Mouse (Mus musculus): ENCODE results near the gene Git2. TPM values are rescaled to one million over a fixed set of nuclear protein-coding genes. Genes with fewer than 3 reads are reported as not detected.

Git2 gene
- polyA plus RNA-seq, 2 experiments from 2014 or later, result 126 to 150 TPM

DNA sequence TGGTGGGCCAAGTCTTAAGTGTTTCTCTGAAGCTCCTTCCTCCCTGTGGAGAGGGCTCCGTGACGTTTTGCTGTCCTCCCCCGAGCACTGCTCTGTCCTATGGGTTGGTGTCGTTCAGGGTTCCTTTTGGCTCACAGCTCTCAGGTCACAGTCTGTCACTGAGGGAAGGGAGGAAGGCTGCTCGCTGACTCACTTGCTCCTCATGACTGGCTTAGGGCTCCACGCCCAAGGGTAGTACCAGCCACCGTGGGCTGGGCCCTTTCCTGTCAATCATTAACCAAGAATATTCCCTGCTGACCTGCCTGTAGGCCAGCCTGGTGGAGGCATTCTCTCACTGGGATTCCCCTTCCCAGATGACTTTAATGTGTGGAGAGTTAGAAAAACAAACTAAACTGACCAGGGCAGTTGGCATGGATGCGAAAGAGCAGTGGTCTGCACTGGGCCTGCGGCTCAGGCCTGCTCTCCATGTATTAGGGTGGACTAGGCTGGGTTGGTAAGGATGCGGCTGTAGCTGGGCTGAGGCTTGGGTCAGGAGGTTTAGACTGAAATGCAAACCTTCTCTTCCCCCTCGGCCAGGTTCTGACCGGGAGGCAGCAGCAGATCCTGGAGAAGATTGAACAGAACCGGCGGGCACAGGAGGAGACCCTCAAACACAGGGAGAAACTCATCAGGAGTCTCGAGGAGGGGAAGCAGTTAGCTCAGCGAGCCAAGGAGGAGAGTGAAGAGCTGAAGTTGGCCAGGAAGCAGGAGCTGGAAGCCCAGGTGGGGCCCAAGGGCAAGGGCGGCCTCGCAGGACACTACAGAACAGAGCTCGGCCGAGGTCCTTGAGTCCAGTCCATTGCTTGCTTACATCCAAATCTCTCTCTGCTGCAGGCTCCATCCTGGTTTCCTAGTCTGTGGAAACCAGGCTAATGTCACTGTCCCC, 56.1 kb downstream of the Git2 start:
- ATAC-seq, result no peak

DNA sequence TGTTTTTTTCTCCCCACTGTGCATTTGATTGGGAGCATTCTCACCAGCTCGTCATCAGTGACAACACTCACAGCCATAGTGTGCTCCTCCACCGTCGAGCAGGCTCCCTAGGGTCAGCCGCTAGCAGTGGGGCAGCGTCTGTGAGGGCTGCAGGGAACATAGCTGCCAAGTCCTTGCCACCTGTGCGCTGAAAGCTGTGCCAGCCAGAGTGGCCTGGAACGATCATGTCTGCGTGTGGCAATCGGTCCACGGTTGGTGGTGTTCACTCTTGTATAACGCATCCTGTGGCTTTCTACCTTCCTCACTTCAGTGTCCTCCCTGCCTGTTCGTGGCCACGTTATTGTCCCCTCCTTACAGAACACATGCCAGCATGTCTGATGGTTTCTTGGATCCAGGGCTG, 56.8 kb downstream of the Git2 start:
- no peak for ATAC-seq

DNA sequence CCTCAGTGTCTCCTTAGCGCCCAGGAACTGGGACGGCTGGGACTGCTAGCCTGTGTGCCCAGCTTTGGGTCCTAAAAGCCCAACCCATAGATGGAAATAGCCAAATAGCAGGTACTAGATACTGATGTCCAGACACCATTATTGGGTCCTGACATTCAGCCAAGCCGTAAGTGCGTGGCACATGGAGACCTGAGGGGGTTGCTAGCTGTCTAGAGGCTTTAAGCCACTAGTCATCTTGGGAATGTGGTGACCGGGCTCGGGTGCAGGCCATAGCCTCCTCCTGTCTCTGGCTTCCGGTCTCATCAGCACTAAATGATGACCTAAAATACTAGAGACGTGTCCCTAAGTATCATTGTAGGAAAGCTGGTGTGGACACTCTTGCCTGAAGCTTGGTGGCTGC, 57.4 kb downstream of the Git2 start:
- ATAC-seq, result no peak

DNA sequence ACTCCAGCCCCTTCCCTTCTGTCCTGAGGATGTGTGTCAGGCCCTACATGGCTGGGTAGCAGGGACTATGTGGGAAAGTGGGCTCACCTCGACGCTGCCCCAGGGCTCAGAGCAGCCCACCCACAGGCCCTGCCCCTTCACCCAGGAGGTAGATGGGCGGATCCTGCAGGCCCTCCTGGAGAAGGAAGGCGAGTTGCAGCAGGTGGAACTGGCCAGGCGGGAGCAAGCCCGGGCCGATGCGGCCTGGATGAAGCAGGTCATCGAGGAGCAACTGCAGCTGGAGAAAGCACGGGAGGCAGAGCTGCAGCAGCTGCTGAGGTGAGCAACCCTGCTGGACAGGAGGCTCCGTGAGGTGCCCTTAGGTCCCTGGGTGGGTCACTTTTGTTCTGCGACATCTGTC, 58.0 kb downstream of the Git2 start:
- ATAC-seq, result no peak

DNA sequence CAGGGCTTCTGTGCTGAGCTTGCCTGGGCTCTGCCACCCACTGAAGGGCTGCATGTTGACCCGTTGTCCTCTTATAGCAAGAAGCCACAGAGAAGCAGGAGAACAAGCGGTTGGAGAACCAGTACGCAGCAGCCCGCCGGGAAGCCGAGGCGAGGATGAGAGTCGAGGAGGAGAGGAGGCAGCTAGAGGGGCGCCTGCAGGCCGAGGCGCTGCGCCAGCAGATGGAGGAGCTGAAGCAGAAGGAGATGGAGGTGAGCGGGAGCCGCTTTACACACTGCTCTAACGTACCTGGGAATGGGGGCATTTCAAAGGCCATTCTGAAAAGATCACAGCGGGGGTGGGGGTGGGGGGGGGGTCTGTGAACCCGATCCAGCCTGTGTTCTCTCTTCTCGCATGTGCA, 60.8 kb downstream of the Git2 start:
- no peak for ATAC-seq

DNA sequence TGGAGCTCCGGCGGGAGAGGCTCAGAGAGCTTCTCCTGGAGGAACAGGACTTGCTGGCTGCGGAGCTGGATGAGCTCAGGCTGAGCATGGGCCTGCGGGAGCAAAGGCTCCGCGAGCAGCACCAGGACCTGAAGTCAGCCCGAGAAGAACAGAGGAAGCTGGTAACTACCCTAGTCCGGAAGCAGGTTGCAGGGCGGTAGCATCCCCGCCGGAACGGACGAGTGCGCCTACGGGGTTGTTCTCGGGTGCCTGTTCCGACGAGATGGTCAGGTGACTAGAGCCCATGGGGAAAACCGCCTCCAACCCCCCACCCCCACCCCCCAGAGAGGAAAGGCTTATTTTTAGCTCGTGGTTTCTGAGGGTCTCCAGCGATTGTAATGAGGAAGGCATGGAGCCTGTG, 66.0 kb downstream of the Git2 start:
- ATAC-seq, result no peak

DNA sequence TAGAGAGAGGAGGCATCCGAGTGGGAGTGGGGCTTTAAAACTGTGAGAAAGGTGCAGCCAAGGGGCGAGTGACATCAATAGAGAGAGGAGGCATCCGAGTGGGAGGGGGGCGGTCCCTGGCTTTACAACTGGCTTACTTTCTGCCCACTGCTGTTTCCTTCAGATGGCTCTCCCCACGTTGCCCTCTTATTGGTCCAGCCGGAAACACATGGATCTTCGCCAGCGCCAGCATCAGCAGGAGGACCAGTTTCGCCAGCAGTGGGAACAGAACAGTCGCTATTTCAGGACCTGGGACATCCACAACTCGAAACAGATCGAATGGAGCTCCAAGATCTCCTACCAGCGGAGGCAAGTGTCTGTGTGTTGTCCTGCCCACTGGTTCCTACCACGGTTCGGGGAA, 66.8 kb downstream of the Git2 start:
- ATAC-seq, result no peak

DNA sequence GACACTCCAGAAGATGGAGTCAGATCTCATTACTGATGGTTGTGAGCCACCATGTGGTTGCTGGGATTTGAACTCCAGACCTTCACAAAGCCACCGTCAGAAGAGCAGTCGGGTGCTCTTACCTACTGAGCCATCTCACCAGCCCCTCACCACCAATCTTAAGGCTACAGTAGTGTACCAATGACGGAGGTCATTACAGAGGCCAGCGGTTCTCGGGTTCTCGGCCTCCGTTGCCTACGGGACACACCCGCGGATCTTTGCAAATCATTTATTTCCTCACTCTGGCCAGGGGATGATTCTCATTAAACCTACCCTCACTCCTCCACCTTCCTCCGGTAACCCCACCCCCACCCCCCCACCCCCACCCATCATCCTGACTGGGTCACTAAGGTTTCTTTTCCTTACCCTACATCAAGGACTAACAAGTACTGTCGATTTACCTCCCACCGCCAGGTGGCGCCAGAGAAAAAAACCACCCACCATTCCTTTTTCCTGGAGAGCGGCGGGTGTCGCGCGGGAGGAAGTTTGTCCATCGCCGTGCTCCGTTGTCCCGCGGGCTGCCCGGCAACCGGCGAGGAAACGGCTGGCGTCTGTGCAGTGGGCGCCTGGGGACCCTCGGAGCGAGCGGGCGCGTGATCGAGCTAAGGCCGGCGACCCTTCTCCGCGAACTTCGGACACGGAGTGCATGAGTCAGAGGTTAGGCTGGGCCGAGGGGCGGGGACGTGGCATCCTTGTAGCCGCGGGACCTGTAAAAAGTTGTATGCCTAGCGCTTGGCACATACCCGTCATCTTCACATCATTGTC, 67.8 kb downstream of the Git2 start, which contains the start of gene Tchp:
Gene Tchp, plus strand, starts transcription at position 496 of the 804 bp plus-strand sequence.
- peak; percentile 82 for ATAC-seq

DNA sequence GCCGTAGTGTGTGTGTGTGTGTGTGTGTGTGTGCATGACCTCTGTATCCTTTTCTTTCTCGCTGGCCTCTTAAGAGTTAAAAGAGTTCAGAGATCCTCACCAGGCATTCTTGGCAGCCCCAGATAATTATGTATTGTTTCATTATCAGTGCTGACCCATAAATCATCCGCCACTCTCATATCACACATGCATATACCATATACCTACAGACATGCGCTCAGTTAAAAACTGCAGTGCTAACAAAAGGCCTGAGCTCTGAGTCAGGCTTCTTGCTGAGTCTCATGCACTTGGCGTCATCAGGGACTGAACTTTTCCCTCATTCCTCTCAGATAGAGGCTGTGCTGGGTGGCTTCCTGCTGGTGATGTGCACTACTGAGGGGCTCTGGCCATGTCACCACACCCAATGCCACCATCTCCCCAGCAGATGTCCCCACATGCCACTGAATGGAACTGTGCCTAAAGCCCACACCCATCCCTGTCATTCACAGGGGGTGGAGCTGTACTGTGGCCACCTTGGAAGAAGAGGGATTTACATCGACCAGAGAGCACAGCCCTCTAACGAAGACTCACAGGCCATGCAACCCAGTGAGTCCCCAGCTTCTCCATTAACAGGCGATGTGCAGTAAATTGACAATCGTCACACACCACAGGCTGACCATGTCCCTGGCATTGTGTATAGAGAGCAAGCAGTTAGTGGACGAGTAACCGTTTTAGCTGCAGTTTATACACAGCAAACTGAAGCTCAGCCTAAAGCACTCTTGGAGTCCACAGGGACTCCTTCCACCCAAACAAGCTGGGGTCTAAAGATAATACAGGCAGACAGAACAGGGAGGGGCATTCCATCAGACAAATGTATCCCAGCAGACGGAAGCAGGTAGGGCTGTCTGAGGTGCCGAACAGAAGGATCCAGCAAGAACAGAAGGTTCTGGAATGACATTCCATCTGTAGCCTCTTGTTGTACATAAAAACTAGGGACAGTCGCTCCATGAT, 72.6 kb downstream of the Git2 start:
- ATAC-seq, result no peak

DNA sequence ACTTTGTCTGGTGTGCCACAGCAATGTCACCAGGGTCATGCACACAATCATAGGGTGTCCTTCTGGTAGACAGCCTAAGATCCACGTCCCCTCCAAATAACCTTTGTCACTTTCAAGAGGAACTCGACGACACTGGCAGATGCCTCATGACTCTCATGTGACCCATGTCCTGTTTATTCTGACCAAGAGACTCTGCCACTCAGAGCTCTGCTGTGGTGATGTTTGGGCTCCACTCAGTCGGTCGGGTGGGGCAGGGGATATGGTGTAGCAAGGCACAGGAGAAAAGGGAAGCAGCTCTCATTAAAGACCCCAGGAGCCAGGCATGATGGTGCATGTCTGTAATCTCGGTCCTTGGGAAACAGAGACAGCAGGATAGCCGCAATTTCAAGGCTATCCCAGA, 76.3 kb downstream of the Git2 start:
- ATAC-seq, result no peak

DNA sequence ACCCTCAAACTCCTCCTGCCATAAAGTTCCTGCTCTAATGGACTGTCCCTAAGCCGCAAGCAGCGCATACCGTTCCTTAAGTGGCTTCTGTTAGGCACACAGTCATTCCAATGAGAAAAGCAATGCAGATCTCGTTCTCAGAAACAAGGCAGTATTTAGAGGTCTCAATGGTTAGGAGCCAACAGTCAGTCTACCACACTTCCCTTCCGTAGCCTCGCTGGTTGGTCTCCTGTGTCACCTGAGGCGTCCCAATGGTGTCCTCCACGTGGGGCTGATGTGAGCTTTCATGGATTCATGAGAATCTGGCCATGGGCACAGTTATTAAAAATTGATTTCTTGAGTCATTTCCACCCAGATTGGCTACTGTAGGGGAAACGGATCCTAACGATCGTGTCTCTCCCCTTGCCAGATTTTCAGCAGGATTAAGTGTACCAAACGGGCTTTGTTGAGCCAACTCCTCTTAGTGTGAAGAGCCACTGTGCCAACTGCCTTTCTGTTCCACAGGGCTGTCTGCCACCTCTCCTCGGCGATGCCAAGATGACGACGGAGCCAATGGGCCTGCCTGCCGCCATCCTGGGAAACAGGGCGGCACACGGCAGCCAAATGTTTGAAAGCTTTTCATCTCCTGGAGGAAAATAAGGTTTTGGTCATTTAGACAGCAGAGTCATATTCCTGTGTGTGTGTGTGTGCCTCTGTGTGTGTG, 77.1 kb downstream of the Git2 start:
- ATAC-seq, result no peak

DNA sequence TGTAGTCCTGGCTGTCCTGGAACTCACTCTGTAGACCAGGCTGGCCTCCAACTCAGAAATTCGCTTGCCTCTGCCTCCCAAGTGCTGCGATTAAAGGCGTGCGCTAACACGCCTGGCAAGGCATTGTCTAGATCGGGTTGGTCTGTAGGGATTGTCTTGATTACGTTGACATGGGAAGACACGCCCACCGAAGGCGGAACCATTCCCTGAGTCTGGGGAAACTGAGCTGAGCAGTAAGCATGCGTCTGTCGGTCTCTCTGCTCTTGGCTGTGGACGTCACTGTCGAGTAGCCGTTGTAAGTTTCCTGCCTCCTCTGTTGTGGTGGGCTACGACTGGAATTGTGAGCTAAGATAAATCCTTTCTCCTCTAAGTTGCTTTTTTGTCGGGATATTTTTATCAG, 78.4 kb downstream of the Git2 start:
- ATAC-seq, result no peak

DNA sequence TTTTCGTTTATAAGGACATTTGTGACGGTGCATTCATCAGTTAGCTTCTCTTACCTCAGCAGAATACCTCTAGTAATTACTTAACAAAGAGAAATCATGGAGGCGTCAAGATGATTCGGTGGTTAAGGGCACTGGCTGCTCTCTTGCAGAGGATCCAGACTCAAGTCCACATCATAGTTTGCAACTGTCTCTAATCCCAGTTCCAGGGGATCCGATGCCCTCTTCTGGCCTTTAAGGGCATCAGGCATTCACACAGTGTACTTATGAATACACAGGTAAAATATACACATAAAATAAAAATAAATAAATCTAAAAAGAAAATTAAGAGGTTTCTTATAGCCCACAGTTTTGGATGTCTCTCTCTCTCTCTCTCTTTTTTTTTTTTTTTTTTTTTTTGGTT, 79.5 kb downstream of the Git2 start:
- no peak for ATAC-seq

DNA sequence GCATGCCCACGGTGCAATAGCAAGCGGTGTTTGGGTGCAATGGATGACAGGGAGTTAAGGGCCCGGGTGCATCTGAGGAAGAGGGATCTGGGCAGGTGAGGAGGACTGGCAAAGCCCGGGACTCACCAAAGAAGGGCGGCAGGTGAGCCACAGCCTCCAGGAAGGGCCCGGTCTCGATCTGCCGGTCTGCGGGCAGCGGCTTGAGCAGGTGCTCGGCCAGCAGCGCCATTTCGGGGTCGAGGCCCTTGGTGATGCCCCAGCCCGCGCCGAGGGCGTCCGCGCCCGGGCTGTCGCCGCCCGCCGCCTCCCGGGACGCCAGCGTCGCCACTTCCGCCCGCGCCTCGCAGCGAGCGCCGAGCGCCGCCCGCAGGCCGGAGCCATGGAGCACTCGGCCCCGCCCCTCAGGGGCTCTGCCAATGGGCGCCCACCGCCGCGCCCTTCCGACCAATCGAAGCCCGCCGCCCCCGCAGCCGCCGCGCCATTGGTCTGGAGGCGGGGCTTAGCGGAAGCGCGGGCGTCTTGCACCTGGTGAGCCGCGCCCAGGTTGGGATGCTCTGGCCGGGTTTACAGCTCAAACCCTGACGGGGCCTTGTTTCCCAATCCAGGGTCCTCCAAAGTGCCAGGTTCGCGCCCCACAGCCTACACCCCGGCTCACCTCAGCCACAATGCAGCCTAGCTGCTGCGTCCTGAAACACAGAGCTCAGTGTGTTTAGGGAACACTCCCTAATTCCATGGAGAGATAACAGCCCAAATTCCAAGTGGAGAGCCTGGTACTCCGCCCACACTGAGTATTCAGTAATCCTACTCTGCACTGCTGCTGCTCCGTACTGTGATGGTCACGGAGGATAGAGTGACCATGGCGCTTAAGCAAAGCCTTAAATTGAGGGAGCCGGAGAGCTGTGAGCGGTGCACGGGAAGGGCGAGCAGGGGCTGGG, 84.4 kb downstream of the Git2 start, which contains the start of gene Gltp:
Gene Gltp, minus strand, starts transcription at position 352 of the 935 bp plus-strand sequence.
- ATAC-seq, result peak; percentile 95

DNA sequence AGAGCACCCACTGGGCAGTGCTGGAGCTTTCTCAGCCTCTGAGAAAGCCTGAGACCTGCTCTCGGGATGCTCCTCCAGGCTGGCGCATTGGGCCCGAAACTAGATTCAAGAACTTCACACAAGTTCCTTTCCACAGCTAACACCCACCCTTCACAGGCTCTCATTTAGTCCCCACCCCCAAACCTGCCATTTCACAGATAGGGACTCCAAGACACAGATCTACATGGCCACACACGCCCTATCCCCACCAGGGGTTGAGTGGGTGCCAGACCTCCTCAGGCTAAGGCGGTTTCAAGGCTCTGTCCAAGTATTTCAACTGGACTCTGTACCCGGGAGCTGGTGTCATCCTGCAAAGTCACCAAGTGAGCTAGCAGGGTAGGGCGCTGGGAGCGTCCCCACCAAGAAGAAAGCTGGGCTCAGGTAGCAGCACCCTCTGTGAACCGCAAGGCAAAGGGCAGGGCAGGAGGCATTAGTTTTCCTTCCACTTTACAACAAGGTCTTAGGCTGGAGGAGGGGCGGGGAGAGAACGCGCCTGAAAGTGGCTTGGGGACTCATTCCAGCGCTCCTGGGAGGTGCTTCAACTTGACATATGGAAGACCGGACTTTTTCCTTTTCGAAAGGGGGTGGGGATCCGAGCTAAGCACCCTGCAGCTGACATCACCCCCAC, 85.5 kb downstream of the Git2 start:
- ATAC-seq, result peak; percentile 26

DNA sequence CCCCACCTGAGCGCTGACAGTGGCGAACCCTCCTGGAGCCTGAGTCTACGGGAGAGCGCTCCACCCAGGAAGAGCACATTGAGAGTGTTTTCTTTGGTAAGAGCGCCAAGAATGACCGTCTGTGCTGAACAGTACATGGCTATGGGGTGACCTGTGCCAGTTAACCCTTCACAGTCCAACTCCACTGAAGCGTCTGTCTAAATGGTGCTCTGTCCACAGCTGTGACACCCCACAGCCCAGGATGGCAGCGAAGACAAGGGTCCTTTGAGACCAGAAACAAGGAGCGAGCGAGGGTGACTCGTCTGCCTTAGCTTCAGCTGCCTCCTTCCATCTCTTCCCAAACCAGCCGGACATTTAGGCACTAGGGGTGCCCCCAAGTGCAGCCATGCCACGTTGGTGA, 86.6 kb downstream of the Git2 start:
- ATAC-seq, result no peak

DNA sequence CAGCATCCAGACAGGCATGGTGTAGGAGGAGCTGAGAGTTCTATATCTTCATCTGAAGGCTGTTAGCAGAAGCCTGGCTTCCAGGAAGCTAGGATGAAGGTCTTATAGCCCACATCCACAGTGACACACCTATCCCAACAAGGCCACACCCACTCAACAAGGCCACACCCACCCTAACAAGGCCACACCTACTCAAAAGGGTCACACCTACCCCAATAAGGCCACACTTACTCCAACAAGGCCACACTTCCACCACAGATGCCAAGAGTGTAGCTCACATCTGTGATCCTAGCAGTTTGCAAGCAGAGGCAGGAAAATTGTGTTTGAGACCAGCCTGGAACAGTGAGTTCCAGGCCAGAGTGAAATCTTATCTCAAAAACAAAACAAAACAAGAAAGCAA, 87.4 kb downstream of the Git2 start:
- ATAC-seq, result no peak

DNA sequence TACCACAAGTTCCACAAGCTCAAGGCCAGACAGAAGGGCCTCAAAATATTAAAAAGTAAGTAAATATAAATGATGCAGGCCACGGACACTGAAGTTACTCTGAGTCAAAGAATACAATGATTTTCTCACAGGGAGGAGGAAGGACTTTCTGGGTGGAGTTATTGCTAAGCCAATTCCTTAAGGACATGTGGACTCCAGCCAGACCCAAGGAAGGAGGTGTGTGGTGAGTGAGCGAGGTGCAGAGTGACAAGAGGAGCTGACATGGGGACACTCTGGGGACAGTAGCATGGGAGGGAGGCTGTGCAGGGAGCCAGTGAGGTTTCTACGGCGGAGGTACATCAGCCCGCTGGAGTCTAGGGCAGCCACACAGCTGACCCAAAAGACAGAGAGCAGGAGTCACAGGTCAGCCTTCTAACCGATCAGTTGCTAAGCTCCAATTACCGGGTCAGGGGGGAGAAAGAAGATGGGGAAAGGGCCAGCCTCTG, 88.5 kb downstream of the Git2 start:
- no peak for ATAC-seq

DNA sequence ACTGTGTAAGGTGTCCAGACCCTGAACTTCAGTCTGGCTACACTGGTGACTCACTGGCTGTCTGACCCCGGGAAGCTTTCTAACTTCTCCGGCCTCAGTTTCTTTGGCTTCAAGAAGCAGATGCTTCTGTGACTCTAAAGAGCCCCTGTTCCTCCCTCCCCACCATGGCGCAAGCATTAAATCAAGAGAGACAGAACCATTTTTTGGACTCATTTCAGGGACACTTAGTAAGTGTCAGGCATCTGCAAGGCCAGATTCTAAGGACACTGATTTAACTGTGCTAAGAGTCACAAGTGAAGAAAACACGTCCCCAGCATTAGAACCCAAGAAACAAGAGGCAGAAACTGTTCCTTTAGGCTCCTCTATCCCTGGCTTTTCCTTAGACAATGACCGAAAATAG, 89.3 kb downstream of the Git2 start:
- ATAC-seq, result no peak

DNA sequence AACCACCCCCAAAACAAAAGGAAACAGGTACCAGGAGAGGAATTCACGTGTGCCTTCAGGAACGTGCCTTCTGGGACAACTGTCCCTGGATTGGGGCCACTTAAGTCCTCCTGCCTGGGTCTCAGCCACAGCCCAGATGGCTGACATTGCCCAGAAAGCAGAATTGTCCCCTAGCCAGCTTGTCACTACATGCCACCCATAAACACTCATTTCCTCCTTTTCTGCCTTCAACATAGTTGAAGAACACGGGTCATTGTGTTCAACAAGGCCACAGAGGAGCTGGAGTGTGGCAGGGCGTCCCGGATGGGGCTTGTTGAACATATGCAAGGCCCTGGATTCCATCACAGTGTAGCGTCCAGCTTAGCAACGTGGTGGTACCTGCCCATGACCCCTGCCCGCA, 93.6 kb downstream of the Git2 start:
- no peak for ATAC-seq

All from activated CD4-positive, CD25-positive, alpha-beta regulatory T cell, adult 4 months (primary cell).